Mouse (Mus musculus) liver, embryonic 16.5 days (tissue): ENCODE data around the gene A030005K14Rik. TPM values are rescaled to one million over a fixed set of nuclear protein-coding genes. Genes with fewer than 3 reads are reported as not detected.

ENCODE experiments used
- ATAC-seq: fragments of 200-750 bp; cut with Nextera tagmentation; 2 replicates; pipeline ENCODE4 v1.8.0; 2017; ENCODE audit warnings: low read depth, mild to moderate bottlenecking, moderate number of reproducible peaks, moderate library complexity
- H3K27ac ChIP-seq: fragments of 300-500 bp; sonication (generic); 2 replicates; pipeline ENCODE4 v1.5.1; 2014; ENCODE audit warnings: mild to moderate bottlenecking, low read length
- H3K27me3 ChIP-seq: fragments of 300-500 bp; sonication (generic); 2 replicates; pipeline ENCODE4 v1.6.1; 2014; ENCODE audit warnings: low read depth, low read length, mixed read lengths; ENCODE audit not compliant: control insufficient read depth, insufficient read depth
- H3K36me3 ChIP-seq: fragments of 300-500 bp; sonication (generic); 2 replicates; pipeline ENCODE4 v1.6.1; 2014; ENCODE audit warnings: mild to moderate bottlenecking; ENCODE audit not compliant: control insufficient read depth, insufficient read depth
- H3K4me1 ChIP-seq: fragments of 300-500 bp; sonication (generic); 2 replicates; pipeline ENCODE4 v1.6.1; 2014; ENCODE audit warnings: low read depth, low read length, mixed read lengths; ENCODE audit not compliant: control insufficient read depth
- H3K4me2 ChIP-seq: fragments of 300-500 bp; sonication (generic); 2 replicates; pipeline ENCODE4 v1.6.1; 2014; ENCODE audit warnings: low read depth, low read length, mixed read lengths
- H3K4me3 ChIP-seq: fragments of 300-500 bp; sonication (generic); 2 replicates; pipeline ENCODE4 v1.5.1; 2014; ENCODE audit warnings: low read depth, mild to moderate bottlenecking, low read length
- H3K9ac ChIP-seq: fragments of 300-500 bp; sonication (generic); 2 replicates; pipeline ENCODE4 v1.6.1; 2014; ENCODE audit warnings: low read depth, low read length
- H3K9me3 ChIP-seq: fragments of 300-500 bp; sonication (generic); replicated peaks from 2 replicates; pipeline ENCODE4 v1.6.1; 2016; ENCODE audit warnings: low read length; ENCODE audit not compliant: control insufficient read depth
- WGBS: fragments of 180-500 bp; shearing (Covaris S2); extraction: QIAGEN DNeasy Blood & Tissue Kit; methylation state at CpG from one replicate; pipeline ENCODE4 v1.1.7; 2014; ENCODE audit not compliant: insufficient replicate concordance; 5-methylcytosine and 5-hydroxymethylcytosine counted together
- polyA plus RNA-seq: library from polyadenylated mRNA; unstranded; fragments of >200 nt; fragmentation: Nextera tagmentation; extraction: Ambion mirVana; gene quantifications from 2 replicates; pipeline ENCODE4 v1.2.1, GENCODE M21; 2015

Gene A030005K14Rik
- polyA plus RNA-seq, 1 experiment from 2014 or later: not detected

DNA sequence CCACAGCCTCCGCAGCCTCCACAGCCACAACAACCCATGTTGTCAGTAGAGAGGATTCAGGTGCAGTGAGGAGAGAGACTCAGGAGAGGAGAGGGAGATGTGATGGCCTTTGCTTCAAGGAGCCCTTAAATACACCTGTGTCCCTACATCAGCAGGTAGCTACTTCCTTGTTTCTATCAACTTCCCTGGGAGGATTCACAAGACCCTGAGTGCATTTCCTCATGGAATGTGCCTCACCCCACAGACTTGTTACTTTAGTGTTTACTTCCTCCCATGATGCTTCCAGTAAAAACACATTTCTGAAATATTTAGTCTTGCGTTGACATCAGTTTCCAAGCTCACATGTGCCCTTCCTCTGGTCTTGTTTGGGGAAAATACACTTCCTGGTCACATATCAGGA lies 16.8 kb downstream of the A030005K14Rik start, which contains the start of gene Krtap28-10:
TSS of gene Krtap28-10 (minus strand) at position 101 of the 400 bp plus-strand sequence.
- no peak for ATAC-seq
- H3K27ac ChIP-seq: no peak within 1 kb of the TSS
- H3K4me3 ChIP-seq: no peak within 1 kb of the TSS
- no peak within 1 kb of the TSS for H3K9ac ChIP-seq
- H3K4me1 ChIP-seq: no peaks in the 10 kb centered on the region
- no peaks in the 10 kb centered on the region for H3K27me3 ChIP-seq
- no peaks in the 10 kb centered on the region for H3K9me3 ChIP-seq
- H3K36me3 ChIP-seq: no peaks in the 10 kb centered on the region
- H3K4me2 ChIP-seq: no peak within 1 kb of the TSS
- WGBS: 67% methylated on average over 2 of the region's 2 CpGs

DNA sequence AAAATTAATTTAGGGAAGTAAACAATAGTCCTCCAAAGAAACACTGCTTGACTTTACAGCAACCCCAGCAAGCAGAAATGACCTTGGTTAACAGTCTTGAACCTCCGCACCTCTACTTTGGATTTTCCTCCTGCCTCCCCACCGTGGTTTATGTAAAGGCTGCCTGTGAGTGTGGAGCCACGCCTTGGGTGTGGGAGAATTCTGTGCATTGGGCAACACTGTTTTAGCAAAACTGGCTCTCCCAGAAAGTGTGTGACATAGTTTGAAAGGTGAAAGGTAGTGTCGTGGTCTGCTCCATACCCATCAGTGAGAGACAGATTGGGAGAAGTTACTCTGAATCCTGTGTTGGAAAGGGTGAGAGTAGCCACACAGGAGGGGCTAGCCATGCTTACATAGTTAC lies 20.1 kb downstream of the A030005K14Rik start:
- WGBS: 53% methylated on average over 4 of the region's 4 CpGs
- Histone ChIP-seq H3K4me1 (no peaks in the 10 kb centered on the region), H3K27me3 (no peaks in the 10 kb centered on the region), H3K4me3 (no peak overlapping the region), H3K9me3 (no peaks in the 10 kb centered on the region), H3K36me3 (no peaks in the 10 kb centered on the region), H3K27ac (no peak overlapping the region), H3K9ac (no peak overlapping the region), H3K4me2 (no peak overlapping the region)
- no peak for ATAC-seq

DNA sequence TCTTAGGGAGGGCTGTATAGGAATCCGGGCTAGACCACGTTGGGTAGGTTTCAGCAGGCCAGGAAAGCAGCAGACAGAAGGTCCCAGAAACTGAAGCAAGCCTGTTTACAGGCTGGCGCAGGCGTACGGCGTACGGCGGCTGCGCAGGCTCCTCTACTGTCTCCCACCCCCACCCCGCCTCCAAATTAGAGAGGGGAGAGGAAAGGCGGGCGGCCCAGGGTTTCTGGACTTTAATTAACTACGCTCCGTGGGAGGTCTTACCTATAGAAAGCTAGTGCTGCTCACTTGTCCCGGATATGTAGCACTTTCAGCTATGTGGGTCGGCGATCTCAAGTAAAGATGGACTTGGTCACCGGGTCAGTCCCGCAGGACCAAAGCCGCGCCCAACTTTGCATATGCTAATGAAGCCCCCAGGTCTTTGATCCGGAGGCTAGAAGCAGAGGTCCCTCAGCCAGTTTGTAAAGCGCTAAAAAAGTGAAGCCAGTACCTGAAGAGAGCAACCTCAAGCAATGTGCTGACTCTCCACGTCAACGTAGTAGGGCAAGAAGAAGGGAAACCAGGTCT lies 21.0 kb downstream of the A030005K14Rik start, which contains the start of gene Slc19a3:
TSS of gene Slc19a3 (minus strand) at position 340 of the 564 bp plus-strand sequence.
- H3K4me1 ChIP-seq: no peaks in the 10 kb centered on the region
- no peak within 1 kb of the TSS for H3K27ac ChIP-seq
- WGBS: under 1% methylated on average over 25 of the region's 25 CpGs
- H3K9ac ChIP-seq: no peak within 1 kb of the TSS
- peak within 1 kb of the TSS; percentile 46 for H3K4me3 ChIP-seq
- H3K9me3 ChIP-seq: no peaks in the 10 kb centered on the region
- H3K36me3 ChIP-seq: no peaks in the 10 kb centered on the region
- H3K27me3 ChIP-seq: no peaks in the 10 kb centered on the region
- peak within 1 kb of the TSS; percentile 45 for H3K4me2 ChIP-seq
- 0 out of 2 replicates have a peak, but pooled peaks have one; percentile 53 for ATAC-seq

DNA sequence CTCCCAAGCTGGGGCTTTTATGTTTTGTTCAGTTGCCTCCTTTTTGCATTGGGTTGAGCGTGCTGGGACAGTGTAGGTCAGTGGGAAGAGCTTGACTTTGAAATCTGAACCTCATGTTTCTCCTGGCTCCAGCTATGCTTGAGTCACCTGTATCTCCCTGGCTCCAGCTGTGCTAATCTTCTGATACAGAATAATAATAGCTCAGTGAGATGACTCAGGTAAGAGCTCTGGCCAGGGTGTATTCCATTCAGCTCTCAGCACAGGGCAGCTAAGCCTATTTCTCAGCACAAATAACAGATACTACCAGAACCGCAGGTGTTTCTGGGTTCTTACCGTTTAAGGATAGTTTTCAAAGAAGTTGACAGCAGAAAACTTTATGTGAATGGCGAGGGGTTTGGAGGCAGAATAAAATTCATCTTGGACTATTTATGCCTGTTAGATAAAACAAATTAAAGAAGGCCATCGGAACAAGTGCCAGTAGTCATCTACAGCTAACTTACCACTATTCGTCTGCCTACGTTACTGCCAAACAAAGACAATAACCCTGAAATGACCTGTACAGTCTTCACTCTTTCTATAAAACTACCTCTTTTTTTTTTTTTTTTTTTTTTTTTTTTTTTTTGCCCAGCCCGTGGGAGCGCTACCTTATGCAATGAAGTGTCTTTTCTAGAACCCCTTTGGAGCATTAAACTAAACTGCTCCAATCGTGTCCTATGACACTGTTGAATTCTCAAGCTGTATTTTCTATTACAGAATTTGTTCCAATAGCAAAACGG lies 22.1 kb downstream of the A030005K14Rik start:
- Histone ChIP-seq H3K9me3 (no peaks in the 10 kb centered on the region), H3K4me1 (no peaks in the 10 kb centered on the region), H3K27me3 (no peaks in the 10 kb centered on the region), H3K4me3 (no peak overlapping the region), H3K9ac (no peak overlapping the region), H3K36me3 (no peaks in the 10 kb centered on the region), H3K27ac (no peak overlapping the region), H3K4me2 (no peak overlapping the region)
- 62% methylated on average over 11 of the region's 11 CpGs for WGBS
- no peak for ATAC-seq

DNA sequence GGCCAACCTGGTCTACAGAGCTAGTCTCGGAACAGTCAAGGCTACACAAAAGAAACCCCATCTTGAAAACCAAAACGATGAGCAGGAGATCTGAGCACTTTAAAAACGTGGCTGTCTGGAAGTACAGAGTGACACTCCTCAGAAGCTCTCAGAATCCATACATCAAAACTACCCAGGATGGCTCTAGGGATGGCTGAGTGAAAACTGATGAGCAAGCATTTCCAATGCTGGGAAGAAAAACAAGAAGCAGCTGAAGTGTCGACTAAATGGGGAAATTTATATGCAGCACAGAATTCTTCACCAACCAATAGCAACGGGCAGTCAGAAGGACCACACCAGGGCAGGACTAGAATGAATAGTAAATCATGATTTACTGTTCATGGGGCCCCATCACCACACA lies 24.7 kb downstream of the A030005K14Rik start:
- Histone ChIP-seq H3K9ac (no peak overlapping the region), H3K4me2 (no peak overlapping the region), H3K4me1 (no peaks in the 10 kb centered on the region), H3K36me3 (no peaks in the 10 kb centered on the region), H3K27me3 (no peaks in the 10 kb centered on the region), H3K9me3 (no peaks in the 10 kb centered on the region), H3K27ac (no peak overlapping the region), H3K4me3 (no peak overlapping the region)
- WGBS: 51% methylated on average over 5 of the region's 5 CpGs
- ATAC-seq: no peak

DNA sequence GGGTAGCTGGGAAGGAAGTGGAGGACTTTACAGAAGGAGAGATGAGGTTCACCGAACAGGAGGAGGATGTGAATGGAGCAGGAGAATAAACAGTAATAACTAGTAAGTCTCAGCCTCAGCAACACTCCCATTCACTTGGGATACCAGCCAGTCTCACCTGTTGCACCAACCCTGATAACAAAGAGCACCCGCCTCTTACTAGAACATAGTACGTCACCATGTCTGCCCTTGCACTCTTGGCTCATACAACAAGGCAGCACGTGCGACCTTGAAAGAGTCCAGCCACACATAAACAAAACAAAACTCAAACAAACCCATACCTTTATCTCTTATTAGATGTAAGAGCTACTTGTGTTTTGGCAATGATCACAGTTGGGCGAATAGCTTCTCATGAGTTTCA lies 26.7 kb downstream of the A030005K14Rik start:
- H3K36me3 ChIP-seq: no peaks in the 10 kb centered on the region
- H3K4me2 ChIP-seq: no peak overlapping the region
- no peak overlapping the region for H3K4me3 ChIP-seq
- H3K4me1 ChIP-seq: no peaks in the 10 kb centered on the region
- H3K9me3 ChIP-seq: no peaks in the 10 kb centered on the region
- no peak for ATAC-seq
- H3K27ac ChIP-seq: no peak overlapping the region
- no peak overlapping the region for H3K9ac ChIP-seq
- H3K27me3 ChIP-seq: no peaks in the 10 kb centered on the region
- WGBS: 66% methylated on average over 6 of the region's 6 CpGs

DNA sequence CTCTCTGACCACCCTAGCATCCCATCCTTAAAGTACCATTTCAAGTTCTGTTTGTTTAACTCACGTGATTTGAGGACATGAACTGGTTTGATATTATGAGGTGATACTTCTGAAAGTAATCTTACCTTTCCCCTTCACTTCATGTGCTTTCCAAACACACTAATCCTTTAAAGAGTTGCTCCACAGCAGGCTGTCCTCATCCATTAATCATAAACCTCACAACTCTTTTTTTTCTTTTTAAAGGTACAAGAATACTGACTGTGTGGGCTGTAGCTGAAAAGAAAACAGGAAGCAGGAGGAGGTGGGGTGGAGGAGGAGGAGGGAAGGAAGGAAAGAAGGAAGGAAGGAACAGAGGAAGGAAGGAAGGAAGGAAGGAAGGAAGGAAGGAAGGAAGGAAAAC lies 27.2 kb downstream of the A030005K14Rik start:
- WGBS: 38% methylated on average over 1 of the region's 1 CpGs
- no peaks in the 10 kb centered on the region for H3K36me3 ChIP-seq
- ATAC-seq: no peak

DNA sequence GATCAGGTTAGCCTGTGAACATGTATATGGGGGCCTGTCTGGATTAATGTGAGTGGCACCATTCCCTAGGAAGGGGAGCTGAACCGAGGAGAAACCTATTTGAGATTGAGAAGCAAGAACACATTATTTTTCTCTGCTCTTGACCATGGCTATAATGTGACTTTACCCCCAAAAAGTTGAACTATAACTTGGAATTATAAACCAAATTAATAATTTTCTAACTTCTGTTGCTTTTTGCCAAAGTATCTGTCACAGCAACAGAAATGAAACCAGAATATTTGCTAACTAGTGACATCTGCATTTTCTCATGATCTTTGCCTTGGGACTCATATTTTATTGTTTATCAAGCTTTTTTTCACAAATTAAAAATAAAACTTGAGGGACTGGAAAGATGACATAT lies 42.6 kb downstream of the A030005K14Rik start:
- Histone ChIP-seq H3K4me3 (no peak overlapping the region), H3K9ac (no peak overlapping the region), H3K9me3 (no peaks in the 10 kb centered on the region), H3K4me1 (no peaks in the 10 kb centered on the region), H3K4me2 (no peak overlapping the region), H3K27me3 (no peaks in the 10 kb centered on the region), H3K27ac (no peak overlapping the region), H3K36me3 (no peaks in the 10 kb centered on the region)
- no peak for ATAC-seq
- 44% methylated on average over 1 of the region's 1 CpGs for WGBS

More for the DNA sequence above, 27.2 kb downstream of the A030005K14Rik start:
- no peaks in the 10 kb centered on the region for H3K27me3 ChIP-seq
- no peaks in the 10 kb centered on the region for H3K9me3 ChIP-seq
- H3K4me2 ChIP-seq: no peak overlapping the region
- H3K4me3 ChIP-seq: no peak overlapping the region
- H3K9ac ChIP-seq: no peak overlapping the region
- H3K27ac ChIP-seq: no peak overlapping the region
- H3K4me1 ChIP-seq: no peaks in the 10 kb centered on the region

DNA sequence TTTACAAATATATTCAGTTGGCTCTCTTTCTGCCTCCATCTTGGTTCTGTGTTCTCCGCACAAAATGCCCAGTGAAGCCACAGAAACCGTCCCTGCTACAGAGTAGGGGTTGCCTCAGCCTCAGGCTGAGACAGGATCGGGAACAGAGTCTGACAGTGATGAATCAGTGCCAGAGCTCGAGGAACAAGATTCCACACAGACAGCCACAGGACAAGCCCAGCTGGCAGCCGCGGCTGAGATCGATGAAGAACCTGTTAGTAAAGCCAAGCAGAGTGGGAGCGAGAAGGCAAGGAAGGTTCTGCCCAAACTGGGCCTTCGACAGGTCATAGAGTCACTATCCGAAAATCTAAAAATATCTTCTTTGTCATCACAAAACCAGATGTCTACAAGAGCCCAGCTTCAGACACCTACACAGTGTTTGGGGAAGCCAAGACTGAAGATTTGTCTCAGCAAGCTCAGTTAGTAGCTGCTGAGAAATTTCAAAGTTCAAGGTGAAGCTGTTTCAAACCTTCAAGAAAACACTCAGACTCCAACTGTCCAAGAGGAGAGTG lies 43.8 kb downstream of the A030005K14Rik start:
- H3K9me3 ChIP-seq: no peaks in the 10 kb centered on the region
- H3K36me3 ChIP-seq: no peaks in the 10 kb centered on the region
- no peak overlapping the region for H3K4me3 ChIP-seq
- no peak for ATAC-seq
- H3K27ac ChIP-seq: no peak overlapping the region
- WGBS: 59% methylated on average over 10 of the region's 10 CpGs
- H3K9ac ChIP-seq: no peak overlapping the region
- no peak overlapping the region for H3K4me2 ChIP-seq
- H3K27me3 ChIP-seq: no peaks in the 10 kb centered on the region
- no peaks in the 10 kb centered on the region for H3K4me1 ChIP-seq
